Mouse (Mus musculus) cerebellum, adult 9-11 months (tissue): Measurements from ENCODE around the gene Gsta4.
"Not testable (repeated sequence)": the region's sequence is repeated elsewhere in the genome, so short reads cannot be mapped to it uniquely, and the experiment has no call there.

Experiments used
- DNase-seq: peaks from one replicate; pipeline ENCODE4 v3.0.0; 2022

Gsta4 gene

DNA sequence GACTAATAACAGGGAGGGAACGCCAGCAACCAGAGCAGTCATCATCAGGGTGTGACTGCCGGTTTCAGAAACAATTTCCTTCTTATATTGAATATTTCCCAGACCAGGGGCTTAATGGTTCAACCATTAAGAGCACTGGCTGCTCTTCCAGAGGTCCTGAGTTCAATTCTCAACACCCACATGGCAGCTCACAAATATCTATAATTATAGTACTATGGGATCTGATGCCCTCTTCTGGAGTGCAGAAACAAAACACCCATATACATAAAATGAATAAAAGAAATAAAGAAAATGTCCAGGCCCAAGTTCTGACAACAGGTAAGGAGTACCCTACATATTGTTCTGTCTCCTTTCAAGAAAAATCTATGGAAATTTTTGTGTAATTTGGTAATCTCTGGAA, 3.5 kb upstream of the Gsta4 start:
- DNase-seq, result no peak

DNA sequence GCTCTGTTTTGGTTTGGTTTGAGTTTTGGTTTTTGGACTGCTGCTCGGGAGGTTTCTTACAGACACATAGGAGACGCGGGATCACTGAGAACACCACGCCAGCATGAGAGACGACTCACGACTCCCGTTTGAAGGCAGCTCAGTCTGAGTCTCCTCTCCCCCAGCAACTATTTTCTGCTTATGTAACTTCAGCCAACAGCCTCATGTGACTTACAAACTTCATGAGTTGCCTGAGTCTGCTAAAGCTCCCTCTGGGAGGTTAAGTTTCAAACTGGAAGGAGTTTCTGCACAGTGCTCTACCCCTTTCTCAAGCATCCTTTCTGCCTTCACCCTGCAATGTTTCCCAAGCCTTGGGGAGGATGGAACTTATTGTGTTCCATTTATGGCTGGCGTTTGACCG, 3.1 kb downstream of the Gsta4 start:
- DNase-seq, result no peak

GRCm38 (mm10) chr9:78188910-78189309, 6.3 kb downstream of the Gsta4 start:
- DNase-seq, result no peak

DNA sequence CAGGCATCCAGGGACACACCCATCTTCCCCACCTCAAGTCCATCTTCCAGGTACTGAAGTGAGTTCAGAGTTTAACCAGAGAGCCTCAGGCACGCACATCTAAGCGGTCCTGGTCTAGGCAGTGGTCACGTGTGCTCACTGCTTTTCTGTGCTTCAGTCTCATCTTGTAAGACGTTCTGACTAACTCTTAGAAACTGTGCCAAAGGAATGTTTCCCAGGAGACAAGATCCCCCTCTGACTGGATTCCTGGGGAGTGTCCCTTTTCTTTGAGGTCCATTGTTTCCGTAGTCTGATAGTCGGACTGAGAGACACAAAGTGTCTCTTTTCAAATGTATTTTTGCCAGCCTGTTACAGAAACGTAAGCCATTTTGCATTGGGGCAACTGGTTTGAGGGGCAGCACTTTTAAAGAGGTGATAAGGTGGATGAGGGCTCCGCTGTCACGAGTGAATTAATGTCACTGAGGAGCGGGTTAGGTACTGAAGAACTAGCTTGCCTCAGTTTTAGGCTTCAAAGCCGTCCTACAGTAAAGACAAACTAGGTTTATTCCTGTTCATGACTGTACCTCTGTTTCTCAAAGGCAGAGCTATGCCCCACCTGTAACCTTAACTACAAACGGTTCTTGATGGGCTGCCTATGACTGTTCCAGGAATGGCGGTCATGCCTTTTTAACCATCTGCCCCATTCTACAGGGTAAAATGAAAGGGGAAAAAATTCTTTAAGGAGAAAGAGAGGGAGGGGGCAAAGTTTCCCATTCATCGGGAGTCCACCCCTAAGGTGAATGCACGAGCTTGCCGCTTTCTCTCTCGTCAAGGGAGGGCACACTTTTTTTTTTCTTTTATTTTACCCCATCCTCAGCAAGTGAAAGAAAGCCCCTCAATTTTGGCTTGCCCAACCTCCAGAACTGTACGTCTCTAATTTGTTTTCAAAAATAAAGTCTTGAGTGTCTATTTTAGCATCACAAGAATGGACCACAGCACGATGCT, 8.4 kb downstream of the Gsta4 start:
- no peak for DNase-seq

GRCm38 (mm10) chr9:78191736-78192135, 9.2 kb downstream of the Gsta4 start:
- DNase-seq, result no peak

DNA sequence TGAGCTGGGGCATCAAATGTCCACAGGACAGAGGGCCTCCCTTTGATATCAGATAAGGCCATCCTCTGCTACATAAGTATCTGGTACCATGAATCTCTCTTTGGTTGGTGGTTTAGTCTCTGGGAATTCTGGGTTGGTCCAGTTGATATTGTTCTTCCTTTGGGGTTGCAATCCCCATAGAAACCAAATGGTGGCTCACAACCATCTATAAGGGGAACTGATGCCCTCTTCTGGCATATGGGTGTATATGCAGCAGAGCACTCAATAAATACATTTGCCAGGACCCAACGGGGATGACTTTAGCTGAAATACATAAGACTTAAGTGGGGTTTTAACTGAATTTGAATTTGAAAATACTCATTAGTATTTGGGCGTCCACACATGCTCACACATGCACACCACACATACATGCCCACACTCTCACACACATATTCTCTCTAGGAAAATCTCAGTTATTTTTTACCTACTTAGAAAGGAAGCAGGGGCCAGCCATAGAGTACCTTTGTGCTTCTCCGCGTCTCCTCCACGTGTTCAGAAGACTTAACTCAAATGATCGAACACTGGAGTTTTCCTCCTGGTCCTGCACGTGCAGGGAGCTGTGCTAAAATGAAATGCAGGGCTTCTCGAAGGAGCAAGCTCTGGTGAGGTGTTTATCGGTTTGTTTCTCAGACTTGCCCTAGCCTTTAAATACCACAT, 11.5 kb downstream of the Gsta4 start:
- peak; percentile 50 for DNase-seq

GRCm38 (mm10) chr9:78195034-78195433, 12.5 kb downstream of the Gsta4 start:
- peak; percentile 9 for DNase-seq

- no peak for DNase-seq
Observed at GRCm38 (mm10) chr9:78197801-78198200, 15.2 kb downstream of the Gsta4 start.

DNA sequence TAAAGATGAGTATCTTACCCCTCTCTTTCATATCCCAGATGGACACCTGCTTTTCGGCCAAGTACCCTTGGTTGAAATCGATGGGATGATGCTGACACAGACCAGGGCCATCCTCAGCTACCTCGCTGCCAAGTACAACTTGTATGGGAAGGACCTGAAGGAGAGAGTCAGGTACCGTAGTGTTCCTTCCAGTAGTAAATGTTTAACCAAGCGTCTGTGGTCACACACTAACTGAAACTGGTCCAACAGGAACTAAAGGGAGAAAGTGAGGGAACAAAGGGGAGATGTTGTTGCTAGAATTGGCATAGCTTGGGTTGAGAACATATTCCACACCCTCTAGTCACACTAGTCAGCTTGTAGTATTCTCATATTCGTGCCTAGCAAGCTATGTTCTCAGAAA, 21.6 kb downstream of the Gsta4 start:
- no peak for DNase-seq

DNA sequence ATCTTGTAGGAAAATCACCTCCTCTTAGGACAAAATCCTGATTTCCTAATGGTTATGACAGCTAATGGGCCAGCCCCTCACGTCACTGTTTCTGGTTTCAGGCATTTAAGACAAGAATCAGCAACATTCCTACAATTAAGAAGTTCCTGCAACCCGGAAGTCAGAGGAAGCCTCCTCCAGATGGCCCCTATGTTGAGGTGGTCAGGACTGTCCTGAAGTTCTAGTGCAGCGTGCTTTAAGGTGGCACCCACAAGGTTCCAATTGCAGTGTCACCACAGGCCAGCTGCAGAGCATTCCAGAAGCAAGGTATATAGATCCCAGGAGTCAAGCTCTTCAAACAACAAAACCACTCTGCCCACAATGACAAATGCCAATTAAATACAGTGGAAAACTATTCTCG, 26.4 kb downstream of the Gsta4 start:
- no peak for DNase-seq

GRCm38 (mm10) chr9:78210079-78210478, 27.5 kb downstream of the Gsta4 start:
- no peak for DNase-seq

- no peak for DNase-seq
Observed at GRCm38 (mm10) chr9:78210821-78211220, 28.2 kb downstream of the Gsta4 start.

DNA sequence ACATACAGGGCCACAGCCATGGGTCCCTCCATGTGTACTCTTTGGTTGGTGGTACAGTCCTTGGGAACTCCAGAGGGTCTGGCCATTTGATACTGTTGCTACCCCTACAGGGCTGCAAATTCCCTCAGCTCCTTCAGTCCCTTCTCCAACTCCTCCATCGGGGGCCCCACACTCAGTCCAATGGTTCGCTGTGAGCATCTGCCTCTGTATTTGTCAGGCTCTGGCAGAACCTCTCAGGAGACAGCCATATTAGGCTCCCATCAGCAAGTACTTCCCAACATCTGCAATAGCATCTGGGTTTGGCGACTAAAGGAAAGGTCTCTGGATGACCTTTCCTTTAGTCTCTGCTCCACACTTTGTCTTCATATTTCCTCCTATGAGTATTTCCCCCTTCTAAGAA, 28.9 kb downstream of the Gsta4 start:
- no peak for DNase-seq

- no peak for DNase-seq
Observed at GRCm38 (mm10) chr9:78212341-78213049, 29.9 kb downstream of the Gsta4 start.

DNA sequence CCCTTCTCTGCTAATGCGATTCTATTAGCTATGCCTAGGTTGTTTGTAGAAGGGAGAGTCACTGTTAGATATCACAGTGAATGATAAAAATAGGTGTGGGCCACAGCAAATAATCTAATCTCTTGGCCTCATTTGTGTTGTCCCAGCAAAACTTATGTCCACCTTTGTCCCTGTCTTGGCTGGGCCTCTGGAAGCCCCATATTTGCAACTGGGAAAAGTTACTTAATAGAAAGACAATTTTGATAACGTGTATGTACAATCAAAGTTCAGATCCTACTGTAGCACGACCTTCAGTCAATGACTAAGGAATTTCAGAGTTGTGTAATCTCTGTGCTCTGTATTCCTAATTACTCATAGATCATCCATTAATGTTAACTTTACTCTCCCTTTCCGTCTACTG, 34.5 kb downstream of the Gsta4 start:
- no peak for DNase-seq

GRCm38 (mm10) chr9:78222616-78223015, 40.0 kb downstream of the Gsta4 start:
- no peak for DNase-seq

DNA sequence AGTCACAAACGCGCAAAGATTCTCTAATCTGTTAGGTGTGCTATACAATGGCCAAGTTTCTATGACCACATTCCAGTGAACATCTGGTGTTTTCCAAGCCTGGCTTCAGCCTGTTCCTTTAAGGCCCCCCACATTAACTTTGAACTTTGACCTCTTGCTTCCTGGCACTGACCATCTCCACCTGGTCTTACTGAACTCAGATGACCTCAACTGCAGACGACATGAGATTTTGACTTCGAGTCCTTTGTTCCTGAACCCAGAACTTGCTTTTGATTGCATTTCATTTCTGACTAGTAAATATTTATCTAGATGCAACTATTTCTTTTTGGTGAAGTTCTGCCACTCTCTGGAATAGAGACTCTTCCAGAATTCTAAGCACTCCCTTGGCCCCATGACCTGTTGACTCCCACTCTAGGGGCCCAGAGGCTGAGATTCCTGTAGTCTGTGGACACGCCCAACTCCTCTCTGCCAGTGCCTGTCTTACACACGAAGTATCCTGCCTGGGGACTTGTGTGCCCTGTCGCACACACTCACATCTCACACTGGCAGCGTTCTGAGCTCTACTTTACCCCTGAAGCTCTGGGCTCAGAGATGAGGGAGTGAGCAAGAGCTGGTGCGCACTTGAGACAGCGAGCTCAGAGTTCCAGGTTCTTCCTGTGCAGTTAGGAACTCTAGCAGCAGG, 40.8 kb downstream of the Gsta4 start:
- no peak for DNase-seq

DNA sequence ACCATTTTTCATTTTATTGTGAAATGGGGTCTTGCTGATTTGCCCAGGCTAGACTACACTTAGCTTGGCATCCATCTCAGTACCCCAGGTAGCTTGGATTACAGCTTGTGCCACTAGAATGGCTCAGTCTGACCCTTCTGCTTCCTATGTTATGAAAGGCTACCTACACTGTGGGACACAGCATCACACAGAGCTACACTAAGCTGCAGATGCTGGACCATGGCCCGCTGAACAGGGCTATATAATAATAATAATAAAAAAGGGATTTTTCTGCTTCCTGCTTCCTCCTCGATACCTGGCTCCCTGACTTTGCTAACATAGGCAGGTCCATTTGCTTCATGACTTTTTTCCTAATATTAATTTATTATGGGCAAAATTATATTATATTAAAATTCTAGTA, 41.8 kb downstream of the Gsta4 start:
- DNase-seq, result no peak

- no peak for DNase-seq
Observed at GRCm38 (mm10) chr9:78225304-78225703, 42.7 kb downstream of the Gsta4 start.

GRCm38 (mm10) chr9:78228122-78228521, 45.5 kb downstream of the Gsta4 start:
- DNase-seq, result no peak

GRCm38 (mm10) chr9:78229658-78230057, 47.1 kb downstream of the Gsta4 start:
- DNase-seq, result not testable (repeated sequence)

GRCm38 (mm10) chr9:78230461-78230860, 47.9 kb downstream of the Gsta4 start, which contains the start of gene Gsta1:
Gene Gsta1 (plus strand): TSS chr9:78230656.
- DNase-seq, result not testable (repeated sequence)
